Mouse (Mus musculus) MEL (cell line): ENCODE results near the gene Gsg1l2. TPM values are rescaled to one million over a fixed set of nuclear protein-coding genes. Genes with fewer than 3 reads are reported as not detected.

Source experiments
- DNase-seq: peaks from one replicate; pipeline ENCODE4 v3.0.0; 2011; ENCODE audit warnings: low read depth, low spot score
- H3K27ac ChIP-seq: 2 replicates; pipeline ENCODE4 v1.5.1; 2012; ENCODE audit warnings: low read depth, mild to moderate bottlenecking, control low read depth, low read length, moderate library complexity; ENCODE audit not compliant: control insufficient read depth
- H3K27me3 ChIP-seq, 2 experiments: fragments of 150-350 bp in 1 of 2; sonication (generic) in 1 of 2; 2 replicates each; pipeline ENCODE4 v1.6.1; 2012; ENCODE audit warnings: low read length in 2 of 2, mild to moderate bottlenecking in 2 of 2, improper control_type of control experiment in 1 of 2, moderate library complexity in 1 of 2; ENCODE audit not compliant: insufficient read depth in 2 of 2, control insufficient read depth in 1 of 2
- H3K36me3 ChIP-seq, 2 experiments: 2 replicates each; pipeline ENCODE4 v1.6.1; 2012 to 2014; ENCODE audit warnings: low read length in 2 of 2, improper control_type of control experiment in 1 of 2, inconsistent platforms in 1 of 2, mild to moderate bottlenecking in 1 of 2; ENCODE audit not compliant: insufficient read depth in 2 of 2, control insufficient read depth in 1 of 2
- H3K4me1 ChIP-seq, 2 experiments: fragments of 150-350 bp in 1 of 2; sonication (generic) in 1 of 2; 2 replicates each; pipeline ENCODE4 v1.6.1; 2012; ENCODE audit warnings: low read length in 2 of 2, improper control_type of control experiment in 1 of 2, mild to moderate bottlenecking in 1 of 2; ENCODE audit not compliant: insufficient read depth in 2 of 2, control insufficient read depth in 1 of 2
- H3K4me3 ChIP-seq, 2 experiments: fragments of 150-350 bp in 1 of 2; sonication (generic) in 1 of 2; 2 replicates each; pipeline ENCODE4 v1.5.1; 2012; ENCODE audit warnings: low read depth in 2 of 2, low read length in 2 of 2, mild to moderate bottlenecking in 2 of 2, moderate library complexity in 2 of 2, control low read depth in 1 of 2, improper control_type of control experiment in 1 of 2; ENCODE audit not compliant: control insufficient read depth in 1 of 2, insufficient read depth in 1 of 2
- H3K79me2 ChIP-seq: 2 replicates; pipeline ENCODE4 v1.6.1; 2012; ENCODE audit warnings: mild to moderate bottlenecking, low read length, moderate library complexity; ENCODE audit not compliant: control insufficient read depth, poor library complexity, insufficient read depth
- H3K9ac ChIP-seq: 2 replicates; pipeline ENCODE4 v1.6.1; 2012; ENCODE audit warnings: low read depth, mild to moderate bottlenecking, control low read depth, low read length, moderate library complexity; ENCODE audit not compliant: control insufficient read depth, poor library complexity, severe bottlenecking
- H3K9me3 ChIP-seq: fragments of 150-350 bp; sonication (generic); replicated peaks from 2 replicates; pipeline ENCODE4 v1.6.1; 2012; ENCODE audit warnings: mild to moderate bottlenecking, low read length, improper control_type of control experiment, moderate library complexity; ENCODE audit not compliant: insufficient read depth
- CHD1 ChIP-seq: IDR thresholded peaks from 2 replicates; pipeline ENCODE4 v1.6.1; 2012; ENCODE audit warnings: low read depth, mild to moderate bottlenecking, inconsistent platforms, low read length, improper control_type of control experiment
- CTCF ChIP-seq, 3 experiments: IDR thresholded peaks in 2 of 3; conservative IDR thresholded peaks in 1 of 3; 2 replicates each; pipeline ENCODE4 v1.5.1; 2011 to 2012; ENCODE audit warnings: low read length in 3 of 3, low read depth in 2 of 3, mild to moderate bottlenecking in 2 of 3, improper control_type of control experiment in 1 of 3, inconsistent platforms in 1 of 3, mixed read lengths in 1 of 3, moderate library complexity in 1 of 3; ENCODE audit not compliant: control insufficient read depth in 1 of 3, insufficient read depth in 1 of 3, poor library complexity in 1 of 3, severe bottlenecking in 1 of 3
- E2F4 ChIP-seq: IDR thresholded peaks from 2 replicates; pipeline ENCODE4 v1.6.1; 2011; ENCODE audit warnings: low read depth, low read length, improper control_type of control experiment, borderline replicate concordance
- ELF1 ChIP-seq: IDR thresholded peaks from 2 replicates; pipeline ENCODE4 v1.6.1; 2014; ENCODE audit warnings: low read depth, mild to moderate bottlenecking, inconsistent platforms, low read length, improper control_type of control experiment, moderate library complexity
- EP300 ChIP-seq, 2 experiments: IDR thresholded peaks; 2 replicates each; pipeline ENCODE4 v1.6.1; 2011; ENCODE audit warnings: improper control_type of control experiment in 2 of 2, low read length in 2 of 2, low read depth in 1 of 2, mild to moderate bottlenecking in 1 of 2
- ETS1 ChIP-seq: IDR thresholded peaks from 2 replicates; pipeline ENCODE4 v1.6.1; 2012; ENCODE audit warnings: low read depth, mild to moderate bottlenecking, inconsistent platforms, low read length, improper control_type of control experiment, moderate library complexity
- GABPA ChIP-seq: IDR thresholded peaks from 2 replicates; pipeline ENCODE4 v1.6.1; 2012; ENCODE audit warnings: low read depth, mild to moderate bottlenecking, inconsistent platforms, low read length, improper control_type of control experiment, moderate library complexity
- HCFC1 ChIP-seq: IDR thresholded peaks from 2 replicates; pipeline ENCODE4 v1.6.1; 2012; ENCODE audit warnings: low read depth, mild to moderate bottlenecking, inconsistent platforms, low read length, improper control_type of control experiment, moderate library complexity
- JUND ChIP-seq: IDR thresholded peaks from 2 replicates; pipeline ENCODE4 v1.6.1; 2011; ENCODE audit warnings: low read depth, mild to moderate bottlenecking, improper control_type of control experiment, low read length
- KAT2A ChIP-seq: conservative IDR thresholded peaks from 2 replicates; pipeline ENCODE4 v1.6.1; 2012; ENCODE audit warnings: low read depth, low read length, improper control_type of control experiment, inconsistent platforms
- MYB ChIP-seq: IDR thresholded peaks from 2 replicates; pipeline ENCODE4 v1.6.1; 2011; ENCODE audit warnings: mild to moderate bottlenecking, low read depth, low read length, improper control_type of control experiment
- MYC ChIP-seq: IDR thresholded peaks from 2 replicates; pipeline ENCODE4 v1.6.1; 2011; ENCODE audit warnings: low read depth, mild to moderate bottlenecking, low read length, improper control_type of control experiment, moderate library complexity
- NELFE ChIP-seq: IDR thresholded peaks from 2 replicates; pipeline ENCODE4 v1.6.1; 2011; ENCODE audit warnings: low read depth, low read length, improper control_type of control experiment
- NRF1 ChIP-seq: IDR thresholded peaks from 2 replicates; pipeline ENCODE4 v1.6.1; 2014; ENCODE audit warnings: low read depth, mild to moderate bottlenecking, inconsistent platforms, low read length, improper control_type of control experiment, moderate library complexity; ENCODE audit not compliant: poor library complexity, insufficient read depth, severe bottlenecking
- POLR2A ChIP-seq, 2 experiments: IDR thresholded peaks; 2 replicates each; pipeline ENCODE4 v1.6.1; 2011 to 2012; ENCODE audit warnings: low read length in 2 of 2, mild to moderate bottlenecking in 2 of 2, control low read depth in 1 of 2, improper control_type of control experiment in 1 of 2, low read depth in 1 of 2, moderate library complexity in 1 of 2; ENCODE audit not compliant: control insufficient read depth in 1 of 2, insufficient read depth in 1 of 2, poor library complexity in 1 of 2
- RAD21 ChIP-seq: IDR thresholded peaks from 2 replicates; pipeline ENCODE4 v1.6.1; 2011; ENCODE audit warnings: mild to moderate bottlenecking, low read depth, low read length, improper control_type of control experiment
- RCOR1 ChIP-seq: IDR thresholded peaks from 2 replicates; pipeline ENCODE4 v1.6.1; 2012; ENCODE audit warnings: low read depth, mild to moderate bottlenecking, inconsistent platforms, low read length, improper control_type of control experiment
- SMC3 ChIP-seq: IDR thresholded peaks from 2 replicates; pipeline ENCODE4 v1.6.1; 2011; ENCODE audit warnings: low read depth, low read length, improper control_type of control experiment
- TAL1 ChIP-seq: IDR thresholded peaks from 2 replicates; pipeline ENCODE4 v1.6.1; 2012; ENCODE audit warnings: mild to moderate bottlenecking, inconsistent platforms, low read length, moderate library complexity, mixed read lengths
- TCF12 ChIP-seq: IDR thresholded peaks from 2 replicates; pipeline ENCODE4 v1.6.1; 2014; ENCODE audit warnings: low read depth, mild to moderate bottlenecking, inconsistent platforms, low read length, improper control_type of control experiment, moderate library complexity
- USF2 ChIP-seq, 2 experiments: IDR thresholded peaks; 2 replicates each; pipeline ENCODE4 v1.6.1; 2011 to 2012; ENCODE audit warnings: improper control_type of control experiment in 2 of 2, low read length in 2 of 2, borderline replicate concordance in 1 of 2, inconsistent platforms in 1 of 2, low read depth in 1 of 2, mild to moderate bottlenecking in 1 of 2; ENCODE audit not compliant: insufficient read depth in 1 of 2
- polyA plus RNA-seq, 2 experiments: library from polyadenylated mRNA; stranded (reverse) in 1 of 2; unstranded in 1 of 2; fragments of >175 nt in 1 of 2; fragments of >200 nt in 1 of 2; gene quantifications; 2 replicates each; pipeline versions ENCODE4 v1.2.1 to v1.2.4; 2012; ENCODE audit warnings: low replicate concordance in 2 of 2, low read depth in 1 of 2; ENCODE audit not compliant: insufficient read length in 2 of 2, insufficient read depth in 1 of 2, missing spikeins in 1 of 2
- total RNA-seq: library from RNA; depleted of rRNA; stranded (reverse); fragments of 300-350 nt; gene quantifications from 2 replicates; pipeline ENCODE4 v1.2.3, GENCODE M21; 2012

The Gsg1l2 gene
- total and polyA plus RNA-seq, 3 experiments: not detected

- Histone ChIP-seq H3K27me3 (no peaks in the 10 kb centered on the region), H3K4me1 (no peaks in the 10 kb centered on the region), H3K27ac (no peak overlapping the region), H3K9me3 (no peaks in the 10 kb centered on the region), H3K4me3 (no peak overlapping the region), H3K9ac (no peak overlapping the region), H3K36me3 (no peaks in the 10 kb centered on the region), H3K79me2 (no peaks in the 10 kb centered on the region)
- no peak for DNase-seq
- TF ChIP-seq KAT2A: no peak
- TF ChIP-seq GABPA: no peak
- TF ChIP-seq JUND: no peak
- no peak for TF ChIP-seq ETS1
- TF ChIP-seq POLR2A (IDR thresholded peaks at IDR 0.05; ENCODE audit: control insufficient read depth in 1 of 2, insufficient read depth in 1 of 2, low read depth in 1 of 2, low read length in 2 of 2, poor library complexity in 1 of 2): no peak
- no peak for TF ChIP-seq CTCF (IDR thresholded peaks at IDR 0.05 in 2 of 3, conservative IDR thresholded peaks at IDR 0.05 in 1 of 3; ENCODE audit: control insufficient read depth in 1 of 3, insufficient read depth in 1 of 3, low read depth in 2 of 3, low read length in 3 of 3, poor library complexity in 1 of 3, severe bottlenecking in 1 of 3)
- TF ChIP-seq RAD21: no peak
- TF ChIP-seq E2F4: no peak
- TF ChIP-seq USF2 (IDR thresholded peaks at IDR 0.05; ENCODE audit: borderline replicate concordance in 1 of 2, insufficient read depth in 1 of 2, low read depth in 1 of 2, low read length in 2 of 2): no peak
- no peak for TF ChIP-seq NELFE
- TF ChIP-seq CHD1: no peak
- no peak for TF ChIP-seq MYB
- TF ChIP-seq NRF1: no peak
- TF ChIP-seq TAL1: no peak
- no peak for TF ChIP-seq RCOR1
Measured at GRCm38 (mm10) chr11:67756287-67756686, 18.1 kb upstream of the Gsg1l2 start.

DNA sequence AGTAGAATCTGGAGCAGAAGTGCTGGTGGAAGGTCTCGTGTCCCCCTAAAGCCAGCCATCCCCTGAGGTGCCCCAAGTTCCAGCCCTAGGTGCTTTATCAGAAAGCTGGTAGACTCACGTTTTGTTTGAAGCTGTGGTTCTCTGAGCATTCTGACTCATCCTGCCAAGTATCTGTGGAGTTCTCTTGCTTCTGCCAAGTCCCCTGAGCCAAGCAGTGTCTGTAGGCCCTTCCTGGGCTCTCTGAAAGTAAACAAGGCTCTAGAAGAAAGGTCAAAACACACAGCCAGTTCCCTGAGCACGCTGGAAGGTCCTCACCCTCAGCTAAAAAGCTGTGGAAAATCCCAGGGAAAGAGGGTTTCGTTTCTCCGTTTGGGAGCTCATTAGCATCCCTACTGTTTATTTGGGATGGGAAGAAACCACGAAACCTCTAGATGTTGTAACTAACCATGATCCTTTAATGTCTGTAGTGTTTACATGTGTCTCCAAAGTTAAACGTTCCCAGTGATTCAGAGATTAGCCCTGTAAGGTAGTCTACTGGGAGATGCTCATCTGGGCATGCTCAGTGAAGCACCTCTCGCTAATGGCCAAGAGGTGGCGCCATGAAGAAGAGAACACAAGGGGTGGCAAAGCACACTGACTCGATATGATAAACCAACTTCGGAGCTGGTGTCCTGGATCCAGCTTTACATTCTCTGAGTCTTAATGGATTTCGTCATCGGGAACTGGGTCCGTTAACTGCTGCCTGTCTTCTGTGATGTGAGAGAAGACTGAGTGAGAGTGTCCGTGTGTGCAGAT is 16.8 kb upstream of the Gsg1l2 start:
- H3K9me3 ChIP-seq: no peaks in the 10 kb centered on the region
- TF ChIP-seq SMC3: no peak
- TF ChIP-seq HCFC1: no peak
- no peak for TF ChIP-seq TCF12
- no peak for TF ChIP-seq EP300 (IDR thresholded peaks at IDR 0.05; ENCODE audit: low read depth in 1 of 2, low read length in 2 of 2)
- no peak for TF ChIP-seq CHD1
- no peak for TF ChIP-seq MYC
- TF ChIP-seq ELF1: no peak

More for the DNA sequence above, 16.8 kb upstream of the Gsg1l2 start:
- Histone ChIP-seq H3K4me3 (no peak overlapping the region), H3K4me1 (no peaks in the 10 kb centered on the region), H3K27ac (no peak overlapping the region), H3K9ac (no peak overlapping the region), H3K36me3 (no peaks in the 10 kb centered on the region), H3K27me3 (no peaks in the 10 kb centered on the region), H3K79me2 (no peaks in the 10 kb centered on the region)
- no peak for DNase-seq
